Mouse (Mus musculus) kidney, embryonic 14.5 days (tissue): Measurements from ENCODE around the gene Efhd2. TPM values are rescaled to one million over a fixed set of nuclear protein-coding genes. Genes with fewer than 3 reads are reported as not detected.

ENCODE experiments used
- ATAC-seq: fragments of 200-750 bp; cut with Nextera tagmentation; 2 replicates; pipeline ENCODE4 v1.8.0; 2017; ENCODE audit warnings: moderate number of reproducible peaks, mild to moderate bottlenecking, moderate TSS enrichment, moderate library complexity; ENCODE audit not compliant: low FRiP score, low TSS enrichment
- H3K27ac ChIP-seq: fragments of 300-500 bp; sonication (generic); 2 replicates; pipeline ENCODE4 v1.5.1; 2014; ENCODE audit warnings: low read depth, mild to moderate bottlenecking, low read length, moderate library complexity, mixed read lengths
- H3K27me3 ChIP-seq: fragments of 300-500 bp; sonication (generic); 2 replicates; pipeline ENCODE4 v1.6.1; 2014; ENCODE audit warnings: mild to moderate bottlenecking, low read length; ENCODE audit not compliant: control insufficient read depth, insufficient read depth
- H3K36me3 ChIP-seq: fragments of 300-500 bp; sonication (generic); 2 replicates; pipeline ENCODE4 v1.6.1; 2014; ENCODE audit warnings: low read length, mixed read lengths; ENCODE audit not compliant: control insufficient read depth, insufficient read depth
- H3K4me1 ChIP-seq: fragments of 300-500 bp; sonication (generic); 2 replicates; pipeline ENCODE4 v1.6.1; 2014; ENCODE audit warnings: low read length, mixed read lengths; ENCODE audit not compliant: control insufficient read depth, insufficient read depth
- H3K4me2 ChIP-seq: fragments of 300-500 bp; sonication (generic); replicated peaks from 2 replicates; pipeline ENCODE4 v1.6.1; 2014; ENCODE audit warnings: low read depth, mild to moderate bottlenecking, low read length
- H3K4me3 ChIP-seq: fragments of 300-500 bp; sonication (generic); 2 replicates; pipeline ENCODE4 v1.5.1; 2014; ENCODE audit warnings: mild to moderate bottlenecking, low read length
- H3K9ac ChIP-seq: fragments of 300-500 bp; sonication (generic); 2 replicates; pipeline ENCODE4 v1.6.1; 2014; ENCODE audit warnings: low read depth, mild to moderate bottlenecking, low read length, moderate library complexity
- H3K9me3 ChIP-seq: fragments of 300-500 bp; sonication (generic); 2 replicates; pipeline ENCODE4 v1.6.1; 2016; ENCODE audit warnings: low read length; ENCODE audit not compliant: control insufficient read depth
- WGBS: fragments of 180-500 bp; shearing (Covaris S2); extraction: QIAGEN DNeasy Blood & Tissue Kit; methylation state at CpG from one replicate; pipeline ENCODE4 v1.1.7; 2014; 5-methylcytosine and 5-hydroxymethylcytosine counted together
- polyA plus RNA-seq: library from polyadenylated mRNA; unstranded; fragments of >200 nt; fragmentation: Nextera tagmentation; extraction: Ambion mirVana; gene quantifications from 2 replicates; pipeline ENCODE4 v1.2.1, GENCODE M21; 2014

Efhd2 gene
- polyA plus RNA-seq, 1 experiment from 2014 or later = 29.5 TPM

GRCm38 (mm10) chr4:141901711-141902478 lies 27.2 kb upstream of the Efhd2 start:
- no peaks in the 10 kb centered on the region for H3K27me3 ChIP-seq
- no peak overlapping the region for H3K4me2 ChIP-seq
- no peak overlapping the region for H3K4me3 ChIP-seq
- H3K27ac ChIP-seq = no peak overlapping the region
- ATAC-seq = no peak
- H3K9ac ChIP-seq = no peak overlapping the region
- no peaks in the 10 kb centered on the region for H3K4me1 ChIP-seq
- WGBS = 68% methylated on average over 17 of the region's 17 CpGs
- no peaks in the 10 kb centered on the region for H3K36me3 ChIP-seq
- H3K9me3 ChIP-seq = no peaks in the 10 kb centered on the region

- Histone ChIP-seq H3K27me3 (no peaks in the 10 kb centered on the region), H3K27ac (no peak overlapping the region), H3K4me3 (no peak overlapping the region), H3K4me1 (no peaks in the 10 kb centered on the region), H3K9me3 (no peaks in the 10 kb centered on the region), H3K9ac (no peak overlapping the region), H3K4me2 (no peak overlapping the region), H3K36me3 (no peaks in the 10 kb centered on the region)
- no peak for ATAC-seq
- WGBS = 72% methylated on average over 11 of the region's 11 CpGs
Measured at GRCm38 (mm10) chr4:141900421-141900820, 25.7 kb upstream of the Efhd2 start.

- H3K36me3 ChIP-seq = no peaks in the 10 kb centered on the region
- H3K4me2 ChIP-seq = no peak overlapping the region
- H3K27ac ChIP-seq = no peak overlapping the region
- no peak overlapping the region for H3K4me3 ChIP-seq
- no peak for ATAC-seq
- no peaks in the 10 kb centered on the region for H3K27me3 ChIP-seq
- WGBS = 16% methylated on average over 8 of the region's 8 CpGs
- no peaks in the 10 kb centered on the region for H3K4me1 ChIP-seq
- H3K9me3 ChIP-seq = no peaks in the 10 kb centered on the region
- H3K9ac ChIP-seq = no peak overlapping the region
Measured at GRCm38 (mm10) chr4:141899936-141900335, 25.2 kb upstream of the Efhd2 start.

- H3K9me3 ChIP-seq = no peaks in the 10 kb centered on the region
- no peak overlapping the region for H3K4me2 ChIP-seq
- H3K4me1 ChIP-seq = no peaks in the 10 kb centered on the region
- H3K27me3 ChIP-seq = no peaks in the 10 kb centered on the region
- no peak overlapping the region for H3K9ac ChIP-seq
- ATAC-seq = no peak
- H3K27ac ChIP-seq = no peak overlapping the region
- H3K36me3 ChIP-seq = no peaks in the 10 kb centered on the region
- H3K4me3 ChIP-seq = no peak overlapping the region
- WGBS = 76% methylated on average over 8 of the region's 8 CpGs
Measured at GRCm38 (mm10) chr4:141898905-141899304, 24.2 kb upstream of the Efhd2 start.

- no peak overlapping the region for H3K9ac ChIP-seq
- no peaks in the 10 kb centered on the region for H3K4me1 ChIP-seq
- no peak overlapping the region for H3K4me3 ChIP-seq
- ATAC-seq = no peak
- H3K4me2 ChIP-seq = no peak overlapping the region
- H3K27me3 ChIP-seq = no peaks in the 10 kb centered on the region
- 68% methylated on average over 3 of the region's 3 CpGs for WGBS
- H3K36me3 ChIP-seq = no peaks in the 10 kb centered on the region
- H3K27ac ChIP-seq = no peak overlapping the region
- no peaks in the 10 kb centered on the region for H3K9me3 ChIP-seq
Measured at GRCm38 (mm10) chr4:141897838-141898237, 23.1 kb upstream of the Efhd2 start.

GRCm38 (mm10) chr4:141897225-141897624 lies 22.5 kb upstream of the Efhd2 start:
- Histone ChIP-seq H3K9me3 (no peaks in the 10 kb centered on the region), H3K9ac (no peak overlapping the region), H3K4me2 (no peak overlapping the region), H3K4me1 (no peaks in the 10 kb centered on the region), H3K4me3 (no peak overlapping the region), H3K36me3 (no peaks in the 10 kb centered on the region), H3K27ac (no peak overlapping the region), H3K27me3 (no peaks in the 10 kb centered on the region)
- no peak for ATAC-seq
- WGBS = 86% methylated on average over 6 of the region's 6 CpGs

- H3K9me3 ChIP-seq = no peaks in the 10 kb centered on the region
- no peak for ATAC-seq
- no peaks in the 10 kb centered on the region for H3K4me1 ChIP-seq
- no peaks in the 10 kb centered on the region for H3K36me3 ChIP-seq
- WGBS = 29% methylated on average over 12 of the region's 12 CpGs
- no peak overlapping the region for H3K27ac ChIP-seq
- H3K9ac ChIP-seq = no peak overlapping the region
- no peak overlapping the region for H3K4me3 ChIP-seq
- no peak overlapping the region for H3K4me2 ChIP-seq
- H3K27me3 ChIP-seq = no peaks in the 10 kb centered on the region
Measured at GRCm38 (mm10) chr4:141895772-141896171, 21.1 kb upstream of the Efhd2 start.

GRCm38 (mm10) chr4:141893157-141893784 lies 18.6 kb upstream of the Efhd2 start:
- no peak overlapping the region for H3K4me2 ChIP-seq
- 88% methylated on average over 8 of the region's 8 CpGs for WGBS
- no peak overlapping the region for H3K4me3 ChIP-seq
- no peaks in the 10 kb centered on the region for H3K4me1 ChIP-seq
- no peaks in the 10 kb centered on the region for H3K36me3 ChIP-seq
- H3K9me3 ChIP-seq = no peaks in the 10 kb centered on the region
- no peak overlapping the region for H3K9ac ChIP-seq
- no peak overlapping the region for H3K27ac ChIP-seq
- ATAC-seq = no peak
- H3K27me3 ChIP-seq = no peaks in the 10 kb centered on the region

GRCm38 (mm10) chr4:141886385-141886968 lies 11.8 kb upstream of the Efhd2 start:
- Histone ChIP-seq H3K27ac (no peak overlapping the region), H3K9ac (no peak overlapping the region), H3K9me3 (no peaks in the 10 kb centered on the region), H3K4me1 (peaks cover 6% of the 10 kb centered on the region; the same call in 1 of the 2 replicates), H3K36me3 (no peaks in the 10 kb centered on the region), H3K27me3 (no peaks in the 10 kb centered on the region), H3K4me2 (no peak overlapping the region), H3K4me3 (no peak overlapping the region)
- peak; percentile 70 for ATAC-seq
- 24% methylated on average over 6 of the region's 6 CpGs for WGBS
